Mouse (Mus musculus) CH12.LX (cell line): Measurements from ENCODE around the gene Rplp0.

Source experiments
- BHLHE40 ChIP-seq: IDR thresholded peaks from 2 replicates; pipeline ENCODE4 v1.6.1; 2011; ENCODE audit warnings: mild to moderate bottlenecking, low read depth, low read length, improper control_type of control experiment
- CHD2 ChIP-seq: IDR thresholded peaks from 2 replicates; pipeline ENCODE4 v1.6.1; 2011; ENCODE audit warnings: low read length, improper control_type of control experiment
- CTCF ChIP-seq, 2 experiments: IDR thresholded peaks in 1 of 2; conservative IDR thresholded peaks in 1 of 2; 2 replicates each; pipeline ENCODE4 v1.5.1; 2011 to 2012; ENCODE audit warnings: low read depth in 2 of 2, low read length in 2 of 2, improper control_type of control experiment in 1 of 2, inconsistent platforms in 1 of 2, mild to moderate bottlenecking in 1 of 2, moderate library complexity in 1 of 2
- E2F4 ChIP-seq: IDR thresholded peaks from 2 replicates; pipeline ENCODE4 v1.6.1; 2011; ENCODE audit warnings: low read depth, low read length, improper control_type of control experiment; ENCODE audit not compliant: insufficient replicate concordance
- MAX ChIP-seq: IDR thresholded peaks from 2 replicates; pipeline ENCODE4 v1.6.1; 2011; ENCODE audit warnings: low read length, improper control_type of control experiment
- POLR2AphosphoS2 ChIP-seq: IDR thresholded peaks from 2 replicates; pipeline ENCODE4 v1.6.1; 2011; ENCODE audit warnings: low read depth, low read length, improper control_type of control experiment
- ZMIZ1 ChIP-seq: IDR thresholded peaks from 2 replicates; pipeline ENCODE4 v1.6.1; 2012; ENCODE audit warnings: low read depth, mild to moderate bottlenecking, inconsistent platforms, low read length, improper control_type of control experiment

DNA sequence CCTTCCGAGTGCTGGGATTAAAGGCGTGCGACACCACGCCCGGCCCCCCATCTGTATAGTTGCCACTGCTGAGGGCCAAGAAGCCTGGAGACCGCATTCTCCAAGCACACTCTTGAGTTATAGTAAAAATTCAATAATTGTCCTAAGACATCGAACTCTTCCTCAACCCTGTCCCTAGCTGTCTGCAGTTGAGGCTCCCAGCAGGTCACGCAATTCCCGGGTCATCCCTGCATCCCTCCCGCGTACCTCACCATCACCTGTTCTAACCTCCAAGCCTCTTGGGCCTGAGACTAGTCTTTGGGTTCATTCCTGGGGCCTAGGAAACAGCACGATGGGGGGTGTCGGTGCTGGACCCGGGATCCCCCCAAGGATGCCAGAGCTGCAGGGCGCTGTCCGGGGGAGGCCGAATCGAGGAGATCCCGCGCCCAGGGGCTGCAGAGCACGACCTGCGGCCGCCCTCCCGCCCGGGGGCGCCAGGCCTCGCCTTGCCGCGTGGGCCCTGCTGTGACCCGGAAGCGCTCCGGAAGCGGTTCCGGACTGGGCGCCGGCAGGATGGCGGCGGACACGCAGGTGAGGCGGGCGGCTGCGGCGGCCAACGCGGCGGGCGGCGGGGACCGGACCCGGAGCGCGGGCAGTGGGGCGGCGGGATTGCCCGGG, 5.6 kb downstream of the Rplp0 start, which contains the start of gene Gcn1l1:
- peak in 1 of 2 experiments; percentile 61; a peak in 2 of 4 replicates for TF ChIP-seq CTCF (conservative IDR thresholded peaks at IDR 0.05 in 1 of 2, IDR thresholded peaks at IDR 0.05 in 1 of 2; ENCODE audit: low read depth in 2 of 2, low read length in 2 of 2)
- peak; percentile 86 for TF ChIP-seq MAX
- TF ChIP-seq E2F4: no peak
- peak; percentile 62 for TF ChIP-seq CHD2
- no peak for TF ChIP-seq BHLHE40
- no peak for TF ChIP-seq ZMIZ1
- no peak; the same call in 1 of the 2 replicates for TF ChIP-seq POLR2AphosphoS2
